Mouse (Mus musculus): ENCODE data around the gene Tm4sf1. TPM values are rescaled to one million over a fixed set of nuclear protein-coding genes. Genes with fewer than 3 reads are reported as not detected.
A peak's percentile ranks its signal among the peaks of the same experiment; 100 is the strongest.

The Tm4sf1 gene
- total RNA-seq, 2 experiments from 2014 or later = not detected

- peak; percentile 69 for ATAC-seq (replicated peaks; ENCODE audit: poor library complexity)
Observed at GRCm38 (mm10) chr3:57287854-57288720, 13.7 kb downstream of the Tm4sf1 start.

GRCm38 (mm10) chr3:57287438-57287837, 14.3 kb downstream of the Tm4sf1 start:
- ATAC-seq (replicated peaks; ENCODE audit: poor library complexity) = no peak

GRCm38 (mm10) chr3:57278225-57278624, 23.6 kb downstream of the Tm4sf1 start:
- ATAC-seq (replicated peaks; ENCODE audit: poor library complexity) = no peak

GRCm38 (mm10) chr3:57277453-57277852, 24.3 kb downstream of the Tm4sf1 start:
- ATAC-seq (replicated peaks; ENCODE audit: poor library complexity) = no peak

GRCm38 (mm10) chr3:57276821-57277220, 25.0 kb downstream of the Tm4sf1 start:
- no peak for ATAC-seq (replicated peaks; ENCODE audit: poor library complexity)

GRCm38 (mm10) chr3:57268994-57269393, 32.8 kb downstream of the Tm4sf1 start:
- ATAC-seq (replicated peaks; ENCODE audit: poor library complexity) = no peak

- peak; percentile 92 for ATAC-seq (replicated peaks; ENCODE audit: poor library complexity)
Observed at GRCm38 (mm10) chr3:57267559-57268173, 34.1 kb downstream of the Tm4sf1 start.

GRCm38 (mm10) chr3:57253041-57253440, 48.7 kb downstream of the Tm4sf1 start:
- no peak for ATAC-seq (replicated peaks; ENCODE audit: poor library complexity)

- peak; percentile 97 for ATAC-seq (replicated peaks; ENCODE audit: poor library complexity)
Observed at GRCm38 (mm10) chr3:57252551-57252950, 49.2 kb downstream of the Tm4sf1 start.

GRCm38 (mm10) chr3:57245242-57245641, 56.5 kb downstream of the Tm4sf1 start:
- no peak for ATAC-seq (replicated peaks; ENCODE audit: poor library complexity)

Other genes with a start within 250 kb of the Tm4sf1 start
- not detected in 2 replicates for gene Tm4sf4, start 123.3 kb upstream of the Tm4sf1 start, total RNA-seq (2015)
- not detected in 2 replicates for gene Tm4sf4, start 123.3 kb upstream of the Tm4sf1 start, total RNA-seq (2017)